Mouse (Mus musculus) midbrain, embryonic 12.5 days (tissue): ENCODE measurements at regions not wholly inside any gene's neighbourhood (a gene's known extent, or its start where the extent isn't known, plus 50 kb on each side); places are given as distances from the start of the nearest gene placed in this dataset.

Experiments
- ATAC-seq: fragments of 200-750 bp; cut with Nextera tagmentation; 2 replicates; pipeline ENCODE4 v1.8.0; 2017; ENCODE audit warnings: low read depth, moderate TSS enrichment, moderate library complexity; ENCODE audit not compliant: low FRiP score
- H3K27ac ChIP-seq: fragments of 300-500 bp; sonication (generic); replicated peaks from 2 replicates; pipeline ENCODE4 v1.5.1; 2016; ENCODE audit warnings: mild to moderate bottlenecking
- H3K27me3 ChIP-seq: fragments of 300-500 bp; sonication (generic); 2 replicates; pipeline ENCODE4 v1.6.1; 2016; ENCODE audit warnings: mild to moderate bottlenecking
- H3K36me3 ChIP-seq: fragments of 300-500 bp; sonication (generic); 2 replicates; pipeline ENCODE4 v1.6.1; 2016
- H3K4me1 ChIP-seq: fragments of 300-500 bp; sonication (generic); 2 replicates; pipeline ENCODE4 v1.6.1; 2016
- H3K4me2 ChIP-seq: fragments of 300-500 bp; sonication (generic); replicated peaks from 2 replicates; pipeline ENCODE4 v1.6.1; 2016; ENCODE audit warnings: mild to moderate bottlenecking, moderate library complexity
- H3K4me3 ChIP-seq: fragments of 300-500 bp; sonication (generic); 2 replicates; pipeline ENCODE4 v1.5.1; 2016; ENCODE audit warnings: mild to moderate bottlenecking
- H3K9ac ChIP-seq: fragments of 300-500 bp; sonication (generic); replicated peaks from 2 replicates; pipeline ENCODE4 v1.6.1; 2016; ENCODE audit warnings: mild to moderate bottlenecking, moderate library complexity
- H3K9me3 ChIP-seq: fragments of 300-500 bp; sonication (generic); 2 replicates; pipeline ENCODE4 v1.6.1; 2016; ENCODE audit warnings: mild to moderate bottlenecking
- WGBS: fragments of 180-500 bp; shearing (Covaris S2); methylation state at CpG from one replicate; pipeline ENCODE4 v1.1.7; 2016; 5-methylcytosine and 5-hydroxymethylcytosine counted together

DNA sequence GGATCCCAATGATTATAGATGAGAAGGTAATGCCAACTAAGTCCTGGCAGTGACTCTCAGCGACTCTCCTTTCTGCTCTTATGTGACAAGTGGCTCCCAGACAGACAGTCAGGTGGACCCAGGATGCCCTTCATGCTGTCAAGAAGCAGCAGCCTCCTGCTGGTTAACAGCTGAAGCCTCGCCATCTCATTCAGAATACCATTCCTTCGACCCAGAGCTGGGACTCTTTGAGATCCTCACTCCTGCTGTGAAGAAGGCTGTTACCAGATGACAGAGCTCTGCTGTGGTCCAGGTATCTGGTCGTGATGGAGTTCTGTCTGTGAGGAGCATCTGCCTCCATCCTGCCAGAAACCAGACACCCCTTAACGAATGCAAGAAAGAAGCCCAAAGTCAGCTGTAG, 590.9 kb upstream of the Arpp21 start:
- H3K9ac ChIP-seq, result no peak overlapping the region
- ATAC-seq, result no peak
- no peaks in the 10 kb centered on the region for H3K27me3 ChIP-seq
- H3K9me3 ChIP-seq, result no peaks in the 10 kb centered on the region
- no peak overlapping the region for H3K4me3 ChIP-seq
- 47% methylated on average over 5 of the region's 5 CpGs for WGBS
- no peaks in the 10 kb centered on the region for H3K36me3 ChIP-seq
- H3K27ac ChIP-seq, result no peak overlapping the region
- H3K4me2 ChIP-seq, result no peak overlapping the region
- H3K4me1 ChIP-seq, result no peaks in the 10 kb centered on the region

- Histone ChIP-seq H3K4me2 (no peak overlapping the region), H3K27me3 (no peaks in the 10 kb centered on the region), H3K4me1 (no peaks in the 10 kb centered on the region), H3K4me3 (no peak overlapping the region), H3K9ac (no peak overlapping the region), H3K9me3 (no peaks in the 10 kb centered on the region), H3K36me3 (no peaks in the 10 kb centered on the region), H3K27ac (no peak overlapping the region)
- no peak for ATAC-seq
- WGBS, result 81% methylated on average over 1 of the region's 1 CpGs
These were observed 586.2 kb upstream of the Arpp21 start for GRCm38 (mm10) chr9:112821940-112822339.

- Histone ChIP-seq H3K9ac (no peak overlapping the region), H3K27me3 (no peaks in the 10 kb centered on the region), H3K4me2 (no peak overlapping the region), H3K4me1 (no peaks in the 10 kb centered on the region), H3K4me3 (no peak overlapping the region), H3K36me3 (no peaks in the 10 kb centered on the region), H3K27ac (no peak overlapping the region), H3K9me3 (no peaks in the 10 kb centered on the region)
- no peak for ATAC-seq
- 42% methylated on average over 1 of the region's 1 CpGs for WGBS
These were observed 576.2 kb upstream of the Arpp21 start for GRCm38 (mm10) chr9:112811946-112812345.

- ATAC-seq, result 0 out of 2 replicates have a peak, but pooled peaks have one; percentile 52
- Histone ChIP-seq H3K4me1 (no peaks in the 10 kb centered on the region), H3K4me3 (no peak overlapping the region), H3K27me3 (no peaks in the 10 kb centered on the region), H3K9ac (no peak overlapping the region), H3K9me3 (no peaks in the 10 kb centered on the region), H3K36me3 (no peaks in the 10 kb centered on the region), H3K4me2 (no peak overlapping the region), H3K27ac (no peak overlapping the region)
- 26% methylated on average over 2 of the region's 2 CpGs for WGBS
These were observed 564.0 kb upstream of the Arpp21 start for GRCm38 (mm10) chr9:112799583-112800220.

DNA sequence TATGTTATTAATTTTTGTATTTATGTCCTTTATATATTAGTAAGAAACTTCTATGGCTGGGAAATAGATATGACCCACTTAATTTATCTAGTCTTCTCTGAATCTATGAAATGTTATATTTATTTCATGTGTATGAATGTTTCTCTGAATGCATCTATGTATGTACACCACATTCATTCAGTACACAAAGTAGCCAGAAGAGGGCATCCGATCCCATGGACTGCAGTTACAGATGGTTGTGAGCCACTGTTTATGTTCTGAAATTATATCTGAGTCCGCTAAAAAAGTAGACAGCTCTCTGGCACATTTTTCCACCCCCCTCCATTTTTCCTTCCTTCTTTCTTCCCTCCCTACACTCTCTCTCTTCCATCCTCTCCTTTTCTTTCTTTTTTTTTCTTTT, 557.8 kb upstream of the Arpp21 start:
- H3K4me2 ChIP-seq, result no peak overlapping the region
- H3K4me3 ChIP-seq, result no peak overlapping the region
- no peaks in the 10 kb centered on the region for H3K9me3 ChIP-seq
- no peak for ATAC-seq
- no peak overlapping the region for H3K27ac ChIP-seq
- H3K36me3 ChIP-seq, result no peaks in the 10 kb centered on the region
- H3K9ac ChIP-seq, result no peak overlapping the region
- H3K4me1 ChIP-seq, result no peaks in the 10 kb centered on the region
- no peaks in the 10 kb centered on the region for H3K27me3 ChIP-seq
- 78% methylated on average over 2 of the region's 2 CpGs for WGBS

DNA sequence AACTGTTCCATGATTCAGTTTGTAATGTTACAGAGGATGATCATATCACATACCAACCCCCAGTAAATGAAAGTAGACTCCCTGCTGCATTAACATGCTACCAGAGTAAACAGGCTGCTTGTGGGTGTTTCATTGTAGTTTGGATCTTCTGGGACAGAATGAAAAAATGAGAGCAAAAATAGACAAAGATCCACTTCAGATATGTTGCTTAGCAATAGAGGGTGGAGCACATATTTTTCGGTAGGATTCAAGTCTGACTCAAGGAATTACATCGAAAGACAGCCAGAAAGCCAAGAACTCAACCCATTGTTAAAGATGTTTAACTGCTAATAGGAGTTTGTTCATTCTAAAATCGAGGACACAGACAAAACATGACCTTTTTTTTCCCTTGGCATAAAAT, 536.2 kb upstream of the Arpp21 start:
- Histone ChIP-seq H3K27ac (no peak overlapping the region), H3K36me3 (no peaks in the 10 kb centered on the region)
- WGBS, result 85% methylated on average over 3 of the region's 3 CpGs

GRCm38 (mm10) chr9:112744616-112745015, 508.9 kb upstream of the Arpp21 start:
- no peak for ATAC-seq
- WGBS, result 80% methylated on average over 5 of the region's 5 CpGs

More for the DNA sequence above, 536.2 kb upstream of the Arpp21 start:
- Histone ChIP-seq H3K4me3 (no peak overlapping the region), H3K9ac (no peak overlapping the region), H3K9me3 (no peaks in the 10 kb centered on the region), H3K4me2 (no peak overlapping the region), H3K4me1 (no peaks in the 10 kb centered on the region), H3K27me3 (no peaks in the 10 kb centered on the region)
- ATAC-seq, result no peak

GRCm38 (mm10) chr9:112743871-112744590, 508.3 kb upstream of the Arpp21 start:
- Histone ChIP-seq H3K4me2 (no peak overlapping the region), H3K4me3 (no peak overlapping the region), H3K9ac (no peak overlapping the region), H3K27me3 (no peaks in the 10 kb centered on the region), H3K4me1 (no peaks in the 10 kb centered on the region), H3K9me3 (no peaks in the 10 kb centered on the region), H3K27ac (no peak overlapping the region), H3K36me3 (no peaks in the 10 kb centered on the region)
- WGBS, result 84% methylated on average over 1 of the region's 1 CpGs
- no peak for ATAC-seq

More at GRCm38 (mm10) chr9:112744616-112745015, 508.9 kb upstream of the Arpp21 start:
- Histone ChIP-seq H3K9me3 (no peaks in the 10 kb centered on the region), H3K4me3 (no peak overlapping the region), H3K27me3 (no peaks in the 10 kb centered on the region), H3K9ac (no peak overlapping the region), H3K4me1 (no peaks in the 10 kb centered on the region), H3K27ac (no peak overlapping the region), H3K36me3 (no peaks in the 10 kb centered on the region), H3K4me2 (no peak overlapping the region)

DNA sequence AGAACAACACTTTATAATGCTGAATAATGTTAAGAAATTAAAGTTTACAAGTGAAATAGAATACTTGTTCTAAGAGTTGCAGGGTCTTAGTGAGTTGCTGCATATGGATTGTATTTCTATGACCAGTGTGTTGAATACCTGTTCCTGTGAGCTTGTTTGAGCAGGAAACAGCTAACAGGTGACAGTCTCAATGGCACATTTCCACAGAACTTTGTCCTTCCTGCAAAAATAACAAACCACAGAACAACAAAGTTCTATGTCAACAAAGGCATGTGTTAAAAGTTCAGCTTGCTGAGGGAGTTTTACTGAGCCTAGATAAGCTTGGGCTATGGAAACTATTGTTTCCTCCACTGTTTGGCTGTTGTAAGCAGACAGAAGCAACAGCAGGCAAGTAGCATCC, 500.0 kb upstream of the Arpp21 start:
- H3K36me3 ChIP-seq, result no peaks in the 10 kb centered on the region
- no peak overlapping the region for H3K27ac ChIP-seq
- no peak for ATAC-seq
- H3K4me1 ChIP-seq, result no peaks in the 10 kb centered on the region
- no peaks in the 10 kb centered on the region for H3K9me3 ChIP-seq
- no peak overlapping the region for H3K9ac ChIP-seq
- no peak overlapping the region for H3K4me3 ChIP-seq
- H3K27me3 ChIP-seq, result peaks cover 4% of the 10 kb centered on the region; the same call in 1 of the 2 replicates
- H3K4me2 ChIP-seq, result no peak overlapping the region

GRCm38 (mm10) chr9:112725523-112725922, 489.8 kb upstream of the Arpp21 start:
- H3K36me3 ChIP-seq, result no peaks in the 10 kb centered on the region
- no peak overlapping the region for H3K4me3 ChIP-seq
- no peak overlapping the region for H3K4me2 ChIP-seq
- H3K9ac ChIP-seq, result no peak overlapping the region
- ATAC-seq, result peak; percentile 76
- WGBS, result 28% methylated on average over 8 of the region's 8 CpGs
- 0 out of 2 replicates have a peak, but pooled peaks cover 4% of the 10 kb centered on the region for H3K4me1 ChIP-seq
- H3K9me3 ChIP-seq, result no peaks in the 10 kb centered on the region
- H3K27ac ChIP-seq, result no peak overlapping the region
- peaks cover 39% of the 10 kb centered on the region for H3K27me3 ChIP-seq

- 21% methylated on average over 4 of the region's 4 CpGs for WGBS
These were observed 489.4 kb upstream of the Arpp21 start for GRCm38 (mm10) chr9:112725103-112725502.

DNA sequence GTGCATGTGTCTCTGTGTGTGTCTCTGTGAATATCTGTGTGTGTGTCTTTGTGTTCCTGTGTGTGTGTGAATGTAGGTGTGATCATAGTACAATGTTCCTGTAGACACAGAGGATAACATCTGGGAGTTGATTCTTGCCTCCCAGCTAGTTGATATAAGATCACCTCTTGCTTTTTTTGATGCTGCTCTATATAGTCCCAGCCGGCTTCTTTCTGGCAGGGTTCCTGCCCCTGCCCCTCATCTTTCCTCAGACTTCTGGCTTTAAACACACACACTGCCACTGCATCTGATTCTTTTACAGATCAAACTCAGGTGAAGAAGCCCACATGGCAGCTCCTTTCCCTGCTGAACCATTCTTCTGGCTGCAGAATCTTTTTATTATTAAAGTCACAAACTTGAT, 487.6 kb upstream of the Arpp21 start:
- no peak for ATAC-seq
- WGBS, result 73% methylated on average over 1 of the region's 1 CpGs

More at GRCm38 (mm10) chr9:112725103-112725502, 489.4 kb upstream of the Arpp21 start:
- Histone ChIP-seq H3K9me3 (no peaks in the 10 kb centered on the region), H3K9ac (no peak overlapping the region), H3K4me2 (no peak overlapping the region), H3K36me3 (no peaks in the 10 kb centered on the region), H3K4me1 (0 out of 2 replicates have a peak, but pooled peaks cover 4% of the 10 kb centered on the region), H3K27me3 (peaks cover 39% of the 10 kb centered on the region), H3K27ac (no peak overlapping the region), H3K4me3 (no peak overlapping the region)
- no peak for ATAC-seq

More for the DNA sequence above, 487.6 kb upstream of the Arpp21 start:
- no peak overlapping the region for H3K4me3 ChIP-seq
- no peaks in the 10 kb centered on the region for H3K9me3 ChIP-seq
- no peak overlapping the region for H3K27ac ChIP-seq
- H3K27me3 ChIP-seq, result peaks cover 39% of the 10 kb centered on the region
- H3K4me1 ChIP-seq, result 0 out of 2 replicates have a peak, but pooled peaks cover 4% of the 10 kb centered on the region
- H3K36me3 ChIP-seq, result no peaks in the 10 kb centered on the region
- no peak overlapping the region for H3K4me2 ChIP-seq
- H3K9ac ChIP-seq, result no peak overlapping the region
